Mouse (Mus musculus) C2C12 (cell line): ENCODE measurements around the gene Pomgnt1. TPM values are rescaled to one million over a fixed set of nuclear protein-coding genes. Genes with fewer than 3 reads are reported as not detected.

Experiments used
- H3K27me3 ChIP-seq: one replicate; pipeline ENCODE4 v1.6.1; 2011; ENCODE audit not compliant: control insufficient read depth, insufficient read depth, insufficient read length
- H3K36me3 ChIP-seq: one replicate; pipeline ENCODE4 v1.6.1; 2011; ENCODE audit not compliant: control insufficient read depth, insufficient read depth
- H3K4me3 ChIP-seq: one replicate; pipeline ENCODE4 v1.5.1; 2011; ENCODE audit warnings: mild to moderate bottlenecking, control low read depth; ENCODE audit not compliant: poor library complexity, insufficient read depth, severe bottlenecking
- H3K79me2 ChIP-seq: one replicate; pipeline ENCODE4 v1.6.1; 2011; ENCODE audit not compliant: control insufficient read depth, insufficient read depth
- H3K79me3 ChIP-seq: one replicate; pipeline ENCODE4 v1.6.1; 2011; ENCODE audit warnings: low read depth, control low read depth
- H3ac ChIP-seq: one replicate; pipeline ENCODE3; 2011; ENCODE audit warnings: low read depth; ENCODE audit not compliant: control insufficient read depth, insufficient read length
- CEBPB ChIP-seq: IDR thresholded peaks from one replicate; pipeline ENCODE4 v1.6.1; 2011; ENCODE audit warnings: low read depth, mild to moderate bottlenecking, control low read depth, moderate library complexity
- CTCF ChIP-seq: IDR thresholded peaks from one replicate; pipeline ENCODE4 v1.5.1; 2011; ENCODE audit not compliant: control insufficient read depth, insufficient read depth, insufficient read length
- FOSL1 ChIP-seq: IDR thresholded peaks from one replicate; pipeline ENCODE4 v1.8.0; 2011; ENCODE audit warnings: mild to moderate bottlenecking, low read length; ENCODE audit not compliant: poor library complexity, insufficient read depth, severe bottlenecking
- MAX ChIP-seq: IDR thresholded peaks from one replicate; pipeline ENCODE4 v1.6.1; 2011; ENCODE audit warnings: mild to moderate bottlenecking, control low read depth
- MYOD1 ChIP-seq: IDR thresholded peaks from one replicate; pipeline ENCODE4 v1.6.1; 2011; ENCODE audit warnings: low read depth; ENCODE audit not compliant: control insufficient read depth, insufficient read length
- MYOG ChIP-seq: IDR thresholded peaks from one replicate; pipeline ENCODE4 v1.6.1; 2011; ENCODE audit not compliant: control insufficient read depth, insufficient read length; ENCODE audit errors: extremely low read depth
- USF1 ChIP-seq: IDR thresholded peaks from one replicate; pipeline ENCODE4 v1.6.1; 2011; ENCODE audit warnings: low read depth, mild to moderate bottlenecking, control low read depth, moderate library complexity
- long read RNA-seq, 2 experiments: library from polyadenylated mRNA; unstranded; transcript quantifications; one replicate each; pipeline ENCODE4 v2.0.0; 2019 to 2020
- polyA plus RNA-seq: library from polyadenylated mRNA; unstranded; fragments of >200 nt; fragmentation: generic; extraction: Trizol; gene quantifications from one replicate; pipeline ENCODE4 v1.2.1, GENCODE M21; 2012; ENCODE audit warnings: missing spikeins

Pomgnt1 gene
- polyA plus RNA-seq = 60.4 TPM
- long read RNA-seq, experiment 1, transcript Pomgnt1-203 (22 exons, 2,719 nt) = major isoform, 22 of 31 reads
- long read RNA-seq, experiment 1, partial matches to known transcripts = 4 of 31 reads
- long read RNA-seq, experiment 1, other reads (novel, unspliced or antisense) = 5 of 31 reads
- long read RNA-seq, experiment 2, transcript Pomgnt1-203 (22 exons, 2,719 nt) = major isoform, 214 of 275 reads
- long read RNA-seq, experiment 2, partial matches to known transcripts = 18 of 275 reads
- long read RNA-seq, experiment 2, other reads (novel, unspliced or antisense) = 39 of 275 reads

- TF ChIP-seq MAX = peak; percentile 75
- no peak for TF ChIP-seq CTCF
- peak within 1 kb of the TSS; percentile 66 for H3ac ChIP-seq
- peaks cover 5% of the 10 kb centered on the region for H3K79me3 ChIP-seq
- H3K36me3 ChIP-seq = peaks cover under 1% of the 10 kb centered on the region
- no peaks in the 10 kb centered on the region for H3K27me3 ChIP-seq
- peak within 1 kb of the TSS; percentile 54 for H3K4me3 ChIP-seq
- peaks cover 27% of the 10 kb centered on the region for H3K79me2 ChIP-seq
These were observed at the start of gene Pomgnt1, which contains the start of gene Rad54l for GRCm38 (mm10) chr4:116123602-116124519. Gene Pomgnt1 (plus strand): TSS chr4:116123840. Gene Rad54l (minus strand): TSS chr4:116123690.

GRCm38 (mm10) chr4:116074145-116074675 lies 49.4 kb upstream of the Pomgnt1 start:
- Histone ChIP-seq H3K79me2 (peaks cover 97% of the 10 kb centered on the region), H3K4me3 (peak overlapping the region; percentile 79), H3K36me3 (peaks cover 19% of the 10 kb centered on the region), H3ac (peak overlapping the region; percentile 67), H3K27me3 (no peaks in the 10 kb centered on the region), H3K79me3 (peaks cover 84% of the 10 kb centered on the region)
- TF ChIP-seq MYOD1 (no peak), CTCF (no peak), MYOG (no peak), FOSL1 (no peak), MAX (no peak)

DNA sequence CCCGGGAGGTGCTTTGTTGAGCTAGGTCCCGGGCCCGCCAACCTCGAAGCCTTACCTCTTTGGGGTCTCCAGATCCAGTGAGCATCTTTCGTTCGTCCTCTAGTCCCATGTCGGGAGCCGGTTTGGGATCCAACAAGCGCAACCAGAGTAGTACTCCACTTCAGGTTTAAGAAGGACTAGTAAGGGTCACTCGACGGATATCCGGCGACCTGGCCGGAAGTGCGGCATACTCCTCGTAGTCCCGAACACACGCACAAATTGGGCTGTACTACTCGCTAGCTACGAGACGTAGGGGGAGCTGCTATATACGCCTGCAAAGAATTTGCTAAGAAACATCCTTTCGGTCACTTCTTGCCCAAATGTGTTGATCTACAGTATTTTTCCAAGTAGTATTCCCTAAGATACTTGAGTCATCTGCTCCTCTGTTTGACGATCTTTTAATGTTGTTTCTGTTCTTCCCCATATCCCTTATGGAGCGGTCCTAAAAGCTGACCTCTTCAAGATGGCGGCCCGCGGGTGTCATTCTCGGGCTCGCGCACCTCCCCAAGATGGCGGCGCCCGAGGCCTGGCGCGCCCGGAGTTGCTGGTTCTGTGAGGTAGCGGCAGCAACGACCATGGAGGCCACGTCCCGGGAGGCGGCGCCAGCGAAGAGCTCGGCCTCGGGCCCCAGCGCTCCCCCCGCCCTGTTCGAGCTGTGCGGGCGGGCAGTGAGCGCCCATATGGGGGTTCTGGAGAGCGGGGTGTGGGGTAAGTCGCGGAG lies 48.6 kb upstream of the Pomgnt1 start, which contains the start of the genes Uqcrh and Lrrc41:
Gene Uqcrh (minus strand): TSS at position 211 of the 760 bp plus-strand sequence.
Gene Lrrc41 (plus strand): TSS at position 409 of the 760 bp plus-strand sequence.
- Histone ChIP-seq H3ac (peak within 1 kb of the TSS; percentile 92), H3K36me3 (peaks cover 19% of the 10 kb centered on the region), H3K79me2 (peaks cover 93% of the 10 kb centered on the region), H3K27me3 (no peaks in the 10 kb centered on the region), H3K4me3 (peak within 1 kb of the TSS; percentile 79), H3K79me3 (peaks cover 78% of the 10 kb centered on the region)
- TF ChIP-seq USF1 (no peak), MYOG (no peak), FOSL1 (no peak), CTCF (no peak), MYOD1 (no peak), MAX (no peak), CEBPB (no peak)

- peaks cover 71% of the 10 kb centered on the region for H3K79me3 ChIP-seq
- peak overlapping the region; percentile 92 for H3ac ChIP-seq
- TF ChIP-seq CTCF (no peak), USF1 (no peak), FOSL1 (no peak), CEBPB (no peak), MYOG (no peak), MYOD1 (no peak), MAX (no peak)
- H3K79me2 ChIP-seq = peaks cover 86% of the 10 kb centered on the region
- peaks cover 19% of the 10 kb centered on the region for H3K36me3 ChIP-seq
- H3K27me3 ChIP-seq = no peaks in the 10 kb centered on the region
- H3K4me3 ChIP-seq = peak overlapping the region; percentile 79
These were observed 47.8 kb upstream of the Pomgnt1 start for GRCm38 (mm10) chr4:116075631-116076368.
